16 mouse cellular contexts compared by ENCODE assay signal in the genomic region with DNA sequence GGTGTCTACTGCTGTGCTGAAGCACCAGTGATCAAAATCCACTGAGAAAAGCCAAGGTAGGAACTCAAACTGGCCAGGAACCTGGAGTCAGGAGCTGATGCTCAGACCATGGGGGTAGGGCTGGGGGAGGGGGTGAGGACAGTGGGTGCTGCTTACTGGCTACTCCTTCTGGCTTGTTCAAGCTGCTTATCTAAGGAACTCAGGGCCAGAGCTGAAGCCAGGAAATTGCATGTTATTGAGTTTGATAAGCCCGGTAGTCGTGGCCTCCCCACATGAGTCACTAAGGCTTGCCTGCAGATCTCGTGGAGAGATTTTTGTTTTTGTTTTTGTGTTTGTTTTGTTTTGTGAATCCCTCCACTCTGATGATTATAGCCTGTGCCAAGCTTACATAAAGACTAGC.
"Had no signal": no experiment of that assay in that cellular context is flagged by ENCODE, and none has a peak within 500 bp of the region (broad histone marks: within the 10 kb centered on the region; RNA-seq: fewer than 3 reads in every experiment).

No protein-coding gene starts in this region.

- DNase-seq: kidney, adult 9 months; kidney, postnatal 36 days; layer of hippocampus, adult 9-11 months; layer of hippocampus, postnatal 36 days; lung, adult 18-20 months; midbrain, embryonic 14.5 days; right cerebral cortex, adult 18-20 months; spleen, adult 18-20 months; thymus, adult 18-20 months; thymus, postnatal 14 days had no signal

- H3K27me3 ChIP-seq: limb, embryonic 12.5 days; neural tube, embryonic 13.5 days had no signal

- ATAC-seq: inflammation-experienced regulatory T-cells, adult 6 months; intestine, postnatal 0 days had no signal

- H3K9ac ChIP-seq: limb, embryonic 12.5 days; neural tube, embryonic 13.5 days had no signal

- H3K4me3 ChIP-seq: limb, embryonic 12.5 days; midbrain, embryonic 10.5 days; neural tube, embryonic 13.5 days had no signal

- H3K9me3 ChIP-seq: limb, embryonic 12.5 days; midbrain, embryonic 10.5 days; neural tube, embryonic 13.5 days had no signal

- H3K36me3 ChIP-seq: limb, embryonic 12.5 days; midbrain, embryonic 10.5 days; neural tube, embryonic 13.5 days had no signal

- H3K27ac ChIP-seq: kidney, postnatal 0 days; limb, embryonic 12.5 days; midbrain, embryonic 10.5 days; neural tube, embryonic 13.5 days had no signal

- H3K4me2 ChIP-seq: limb, embryonic 12.5 days; neural tube, embryonic 13.5 days had no signal

- H3K4me1 ChIP-seq: limb, embryonic 12.5 days; midbrain, embryonic 10.5 days; neural tube, embryonic 13.5 days had no signal
